Mouse (Mus musculus): ENCODE results near the gene Stxbp4.

The Stxbp4 gene

GRCm38 (mm10) chr11:90637440-90638311, at the start of gene Stxbp4, which contains the start of gene Cox11:
Gene Stxbp4, minus strand, starts transcription at chr11:90638084.
Gene Cox11, plus strand, starts transcription at chr11:90638173.
- peak; percentile 96 for DNase-seq

GRCm38 (mm10) chr11:90687040-90687439, 49.2 kb upstream of the Stxbp4 start:
- no peak for DNase-seq

- no peak for DNase-seq
These were observed 48.6 kb upstream of the Stxbp4 start for GRCm38 (mm10) chr11:90686287-90687025.

- no peak for DNase-seq
These were observed 47.3 kb upstream of the Stxbp4 start for GRCm38 (mm10) chr11:90685196-90685595.

GRCm38 (mm10) chr11:90684765-90685164, 46.9 kb upstream of the Stxbp4 start:
- no peak for DNase-seq

GRCm38 (mm10) chr11:90681171-90681570, 43.3 kb upstream of the Stxbp4 start:
- no peak for DNase-seq

GRCm38 (mm10) chr11:90678582-90678981, 40.7 kb upstream of the Stxbp4 start:
- DNase-seq: no peak

GRCm38 (mm10) chr11:90677771-90678288, 39.9 kb upstream of the Stxbp4 start:
- peak; percentile 52 for DNase-seq

- no peak for DNase-seq
These were observed 39.1 kb upstream of the Stxbp4 start for GRCm38 (mm10) chr11:90677027-90677426.

- no peak for DNase-seq
These were observed 37.7 kb upstream of the Stxbp4 start for GRCm38 (mm10) chr11:90675479-90676110.

GRCm38 (mm10) chr11:90667325-90667724, 29.4 kb upstream of the Stxbp4 start:
- DNase-seq: no peak

GRCm38 (mm10) chr11:90666916-90667315, 29.0 kb upstream of the Stxbp4 start:
- no peak for DNase-seq

- DNase-seq: no peak
These were observed 28.4 kb upstream of the Stxbp4 start for GRCm38 (mm10) chr11:90666144-90666757.

- peak; percentile 22 for DNase-seq
These were observed 27.3 kb upstream of the Stxbp4 start for GRCm38 (mm10) chr11:90665161-90665560.

GRCm38 (mm10) chr11:90664345-90664986, 26.6 kb upstream of the Stxbp4 start:
- no peak for DNase-seq

- DNase-seq: no peak
These were observed 25.9 kb upstream of the Stxbp4 start for GRCm38 (mm10) chr11:90663618-90664297.

GRCm38 (mm10) chr11:90663052-90663451, 25.2 kb upstream of the Stxbp4 start:
- no peak for DNase-seq

GRCm38 (mm10) chr11:90660662-90661061, 22.8 kb upstream of the Stxbp4 start:
- no peak for DNase-seq

- no peak for DNase-seq
These were observed 19.6 kb upstream of the Stxbp4 start for GRCm38 (mm10) chr11:90657527-90657926.

- DNase-seq: no peak
These were observed 14.7 kb upstream of the Stxbp4 start for GRCm38 (mm10) chr11:90652603-90653002.

- no peak for DNase-seq
These were observed 12.5 kb upstream of the Stxbp4 start for GRCm38 (mm10) chr11:90650231-90650885.

Data from right cerebral cortex, adult 18-20 months (tissue).